Mouse (Mus musculus): ENCODE results near the gene Ttc12. TPM values are rescaled to one million over a fixed set of nuclear protein-coding genes. Genes with fewer than 3 reads are reported as not detected.

Ttc12 gene
- polyA plus RNA-seq, 1 experiment = not detected

DNA sequence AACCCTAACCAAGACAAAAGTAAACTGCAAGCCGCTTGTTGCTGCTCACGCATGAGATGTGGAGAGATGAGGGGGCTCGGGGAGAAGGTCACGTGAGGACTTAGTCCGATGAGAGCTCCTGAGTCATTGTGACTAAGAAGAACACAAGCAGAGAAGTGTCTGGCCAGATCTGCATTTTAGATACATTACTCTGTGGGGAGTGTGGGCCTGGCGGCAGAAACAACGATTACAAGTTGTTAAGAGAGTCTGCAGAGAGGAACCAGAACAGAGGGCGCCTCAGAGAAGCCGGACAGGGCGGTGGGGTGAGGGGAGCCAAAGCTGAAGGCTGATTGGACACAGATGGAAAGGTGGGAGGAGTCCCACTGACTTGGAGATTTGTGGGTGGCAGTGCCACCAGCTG, 2.7 kb downstream of the Ttc12 start:
- Histone ChIP-seq H3K9me3 (ENCODE audit: control insufficient read depth, low read length) (no peaks in the 10 kb centered on the region), H3K4me1 (ENCODE audit: control insufficient read depth) (peaks cover 10% of the 10 kb centered on the region), H3K36me3 (ENCODE audit: control insufficient read depth) (no peaks in the 10 kb centered on the region), H3K4me3 (replicated peaks) (no peak overlapping the region), H3K27me3 (ENCODE audit: control insufficient read depth) (peaks cover 4% of the 10 kb centered on the region)
- TF ChIP-seq TAL1 (IDR thresholded peaks at IDR 0.05; ENCODE audit: low read length) = no peak
- no peak for TF ChIP-seq GATA1 (IDR thresholded peaks at IDR 0.05; ENCODE audit: low read length)

DNA sequence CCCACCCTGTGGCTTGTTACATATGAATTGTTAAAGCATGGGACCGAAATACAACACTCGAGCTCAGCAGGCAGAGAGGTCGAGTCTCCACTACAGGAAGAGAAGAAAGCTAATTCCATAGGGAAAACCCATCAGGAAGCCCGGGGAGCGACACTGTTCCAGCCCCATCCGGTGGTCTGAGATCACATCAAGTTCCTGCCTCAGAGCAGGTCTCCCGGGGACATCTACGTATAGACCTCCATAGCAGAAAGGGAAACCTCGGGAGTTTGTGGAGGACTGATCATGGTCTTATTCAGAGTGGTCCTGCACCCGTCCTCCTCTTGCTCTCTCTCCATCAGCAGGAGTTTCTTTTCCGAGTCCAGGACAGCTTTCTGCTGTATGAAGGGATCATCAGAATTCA, 13.9 kb downstream of the Ttc12 start:
- Histone ChIP-seq H3K4me3 (replicated peaks) (no peak overlapping the region), H3K36me3 (ENCODE audit: control insufficient read depth) (no peaks in the 10 kb centered on the region), H3K27me3 (ENCODE audit: control insufficient read depth) (no peaks in the 10 kb centered on the region), H3K9me3 (ENCODE audit: control insufficient read depth, low read length) (no peaks in the 10 kb centered on the region), H3K4me1 (ENCODE audit: control insufficient read depth) (no peaks in the 10 kb centered on the region)
- TF ChIP-seq TAL1 (IDR thresholded peaks at IDR 0.05; ENCODE audit: low read length) (no peak), GATA1 (IDR thresholded peaks at IDR 0.05; ENCODE audit: low read length) (no peak)

DNA sequence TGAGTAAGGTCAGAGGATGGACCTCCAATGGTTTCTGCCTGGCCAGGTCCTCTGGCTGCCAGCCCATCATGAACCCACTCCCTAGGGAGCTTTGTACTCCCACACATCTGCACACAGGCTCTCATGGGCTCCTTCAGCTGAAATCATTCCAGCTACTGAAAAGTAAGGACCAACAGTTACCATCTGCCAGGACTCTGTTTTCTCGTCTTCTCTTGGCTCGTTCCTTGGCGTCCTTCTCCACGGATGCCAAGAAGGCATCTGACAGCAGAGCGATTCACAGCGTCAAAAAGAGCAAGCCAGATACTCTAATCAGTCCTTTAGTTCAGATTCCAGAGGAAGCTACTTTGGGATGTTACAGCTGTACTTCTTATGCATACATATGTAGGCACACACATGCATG, 15.1 kb downstream of the Ttc12 start:
- Histone ChIP-seq H3K9me3 (ENCODE audit: control insufficient read depth, low read length) (no peaks in the 10 kb centered on the region), H3K27me3 (ENCODE audit: control insufficient read depth) (no peaks in the 10 kb centered on the region), H3K4me3 (replicated peaks) (no peak overlapping the region), H3K4me1 (ENCODE audit: control insufficient read depth) (no peaks in the 10 kb centered on the region), H3K36me3 (ENCODE audit: control insufficient read depth) (no peaks in the 10 kb centered on the region)
- no peak for TF ChIP-seq GATA1 (IDR thresholded peaks at IDR 0.05; ENCODE audit: low read length)
- TF ChIP-seq TAL1 (IDR thresholded peaks at IDR 0.05; ENCODE audit: low read length) = no peak

DNA sequence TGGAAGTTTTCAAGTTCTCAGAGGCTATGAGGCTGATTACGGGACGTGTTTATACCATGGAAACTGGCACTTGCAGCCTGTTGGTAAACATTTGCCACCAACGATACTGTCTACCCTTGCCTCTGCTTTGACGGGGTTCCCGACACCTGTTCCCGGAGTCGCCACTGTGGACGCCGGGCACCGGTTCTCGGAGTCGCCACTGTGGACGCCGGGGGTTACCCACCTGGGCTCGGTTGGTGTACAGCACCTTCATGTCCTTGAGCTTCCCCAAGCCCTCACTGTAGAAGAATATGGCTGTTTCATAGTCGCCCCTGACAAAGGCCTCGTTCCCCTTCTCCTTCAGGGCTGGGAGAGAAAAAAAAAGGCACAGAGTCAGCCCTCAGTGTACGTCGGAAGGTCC, 16.0 kb downstream of the Ttc12 start:
- H3K4me3 ChIP-seq (replicated peaks) = no peak overlapping the region
- H3K4me1 ChIP-seq (ENCODE audit: control insufficient read depth) = no peaks in the 10 kb centered on the region
- H3K36me3 ChIP-seq (ENCODE audit: control insufficient read depth) = no peaks in the 10 kb centered on the region
- TF ChIP-seq TAL1 (IDR thresholded peaks at IDR 0.05; ENCODE audit: low read length) (no peak), GATA1 (IDR thresholded peaks at IDR 0.05; ENCODE audit: low read length) (no peak)
- no peaks in the 10 kb centered on the region for H3K27me3 ChIP-seq (ENCODE audit: control insufficient read depth)
- H3K9me3 ChIP-seq (ENCODE audit: control insufficient read depth, low read length) = no peaks in the 10 kb centered on the region

DNA sequence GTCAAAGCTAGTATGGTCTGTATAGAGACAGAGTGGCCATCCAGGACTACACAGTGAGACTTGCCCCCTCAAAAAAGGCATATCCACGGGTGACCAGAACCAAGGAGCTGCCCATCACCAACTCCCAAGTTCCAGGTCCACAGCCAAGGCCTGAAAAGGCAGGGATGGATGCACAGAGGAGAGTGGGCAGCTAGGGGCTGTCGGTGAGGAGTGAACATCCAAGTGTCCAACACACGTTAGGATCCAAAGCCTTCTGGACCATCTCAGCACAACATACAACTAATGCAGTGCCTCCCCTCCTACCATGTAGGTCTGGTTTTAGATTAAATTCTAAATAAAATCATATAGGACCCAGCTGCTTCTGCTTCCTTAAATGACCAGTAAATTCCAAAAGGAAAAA, 29.9 kb downstream of the Ttc12 start:
- Histone ChIP-seq H3K4me3 (replicated peaks) (no peak overlapping the region), H3K27me3 (ENCODE audit: control insufficient read depth) (no peaks in the 10 kb centered on the region), H3K4me1 (ENCODE audit: control insufficient read depth) (no peaks in the 10 kb centered on the region), H3K36me3 (ENCODE audit: control insufficient read depth) (no peaks in the 10 kb centered on the region), H3K9me3 (ENCODE audit: control insufficient read depth, low read length) (peaks cover 7% of the 10 kb centered on the region)
- TF ChIP-seq GATA1 (IDR thresholded peaks at IDR 0.05; ENCODE audit: low read length) (no peak), TAL1 (IDR thresholded peaks at IDR 0.05; ENCODE audit: low read length) (no peak)

DNA sequence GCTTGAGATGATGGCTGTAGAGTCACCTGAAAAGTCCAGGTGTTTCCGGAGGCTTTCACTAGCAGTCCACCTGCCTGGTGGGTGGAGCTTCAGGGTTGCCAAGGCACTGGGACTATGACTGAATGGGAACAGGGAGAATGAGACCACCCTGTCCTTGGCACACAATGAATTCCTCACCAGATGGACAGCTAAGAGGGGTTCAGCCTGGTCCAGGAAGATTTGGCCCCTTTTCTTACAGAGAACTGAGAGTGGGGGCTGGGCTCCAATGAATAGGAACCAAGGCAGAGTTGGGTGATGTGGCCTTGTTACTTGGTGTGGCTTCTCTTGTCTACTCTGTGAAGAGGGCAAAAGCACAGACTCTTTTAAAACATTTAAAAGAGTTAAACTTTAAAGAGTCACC, 33.6 kb downstream of the Ttc12 start:
- Histone ChIP-seq H3K4me1 (ENCODE audit: control insufficient read depth) (no peaks in the 10 kb centered on the region), H3K9me3 (ENCODE audit: control insufficient read depth, low read length) (peaks cover 7% of the 10 kb centered on the region), H3K27me3 (ENCODE audit: control insufficient read depth) (no peaks in the 10 kb centered on the region), H3K4me3 (replicated peaks) (no peak overlapping the region), H3K36me3 (ENCODE audit: control insufficient read depth) (no peaks in the 10 kb centered on the region)
- TF ChIP-seq TAL1 (IDR thresholded peaks at IDR 0.05; ENCODE audit: low read length) = no peak
- TF ChIP-seq GATA1 (IDR thresholded peaks at IDR 0.05; ENCODE audit: low read length) = no peak

DNA sequence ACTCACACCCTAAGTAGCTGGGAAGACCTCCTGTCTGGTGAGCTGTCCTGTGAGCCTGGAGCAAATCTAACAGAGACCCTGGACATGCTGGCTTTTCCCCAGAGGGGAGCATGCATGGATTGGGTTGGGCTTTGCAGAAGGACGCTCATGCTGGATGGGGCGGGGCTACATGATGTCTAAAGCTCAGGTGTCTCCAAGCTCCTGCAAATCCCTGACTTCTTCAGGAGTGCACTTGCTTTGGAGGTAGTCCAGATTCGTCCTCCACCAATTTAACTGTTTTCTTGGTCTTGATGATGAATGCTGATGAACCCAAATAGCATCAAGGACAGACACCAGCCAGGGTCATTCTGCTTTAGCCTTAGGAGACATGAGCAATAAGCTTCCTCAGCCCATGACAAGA, 35.5 kb downstream of the Ttc12 start:
- peaks cover 7% of the 10 kb centered on the region for H3K9me3 ChIP-seq (ENCODE audit: control insufficient read depth, low read length)
- no peak overlapping the region for H3K4me3 ChIP-seq (replicated peaks)
- no peaks in the 10 kb centered on the region for H3K4me1 ChIP-seq (ENCODE audit: control insufficient read depth)
- no peaks in the 10 kb centered on the region for H3K27me3 ChIP-seq (ENCODE audit: control insufficient read depth)
- TF ChIP-seq TAL1 (IDR thresholded peaks at IDR 0.05; ENCODE audit: low read length) (no peak), GATA1 (IDR thresholded peaks at IDR 0.05; ENCODE audit: low read length) (no peak)
- H3K36me3 ChIP-seq (ENCODE audit: control insufficient read depth) = no peaks in the 10 kb centered on the region

DNA sequence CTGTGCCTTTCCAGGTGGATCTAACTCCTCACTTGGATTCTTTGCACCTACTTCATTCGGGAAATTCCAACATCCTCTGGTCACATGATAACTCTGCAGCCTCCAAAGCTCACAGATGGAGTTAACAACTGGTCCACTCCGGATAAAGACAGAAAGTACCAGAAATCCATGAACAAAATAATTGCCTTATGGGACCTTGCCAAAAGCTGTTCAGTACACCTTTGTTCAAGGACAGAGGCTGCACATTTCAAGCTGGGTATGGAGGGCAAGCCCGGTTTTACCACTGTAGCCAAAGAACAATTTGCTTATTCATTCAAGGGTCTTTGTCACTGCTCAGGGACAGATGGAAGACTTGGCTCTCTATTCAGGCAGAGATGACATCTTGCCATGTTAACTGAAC, 43.4 kb downstream of the Ttc12 start:
- Histone ChIP-seq H3K4me3 (replicated peaks) (no peak overlapping the region), H3K4me1 (ENCODE audit: control insufficient read depth) (no peaks in the 10 kb centered on the region), H3K27me3 (ENCODE audit: control insufficient read depth) (no peaks in the 10 kb centered on the region), H3K9me3 (ENCODE audit: control insufficient read depth, low read length) (no peaks in the 10 kb centered on the region), H3K36me3 (ENCODE audit: control insufficient read depth) (no peaks in the 10 kb centered on the region)
- no peak for TF ChIP-seq GATA1 (IDR thresholded peaks at IDR 0.05; ENCODE audit: low read length)
- TF ChIP-seq TAL1 (IDR thresholded peaks at IDR 0.05; ENCODE audit: low read length) = no peak

DNA sequence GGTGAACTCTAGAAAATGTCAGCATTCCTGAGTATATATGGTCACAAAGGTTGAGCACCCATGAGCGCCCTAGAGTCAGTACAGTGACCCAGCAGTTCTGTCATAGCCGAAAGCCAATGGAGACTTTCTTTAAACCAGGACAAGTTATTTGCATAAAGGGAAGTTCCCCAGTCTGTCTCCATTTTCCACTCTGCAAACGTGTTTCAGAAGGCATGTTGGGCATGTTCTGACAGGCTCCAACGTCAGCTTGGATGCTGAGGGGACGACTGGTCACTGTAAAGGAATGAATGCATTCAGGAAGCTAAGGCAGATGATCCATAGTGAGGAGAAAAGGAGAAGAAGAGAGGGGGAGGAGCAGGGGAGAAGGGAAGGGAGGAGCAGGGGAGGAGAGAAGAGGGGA, 58.5 kb downstream of the Ttc12 start:
- H3K27me3 ChIP-seq (ENCODE audit: control insufficient read depth) = no peaks in the 10 kb centered on the region
- H3K4me1 ChIP-seq (ENCODE audit: control insufficient read depth) = no peaks in the 10 kb centered on the region
- H3K9me3 ChIP-seq (ENCODE audit: control insufficient read depth, low read length) = no peaks in the 10 kb centered on the region
- no peak overlapping the region for H3K4me3 ChIP-seq (replicated peaks)
- TF ChIP-seq GATA1 (IDR thresholded peaks at IDR 0.05; ENCODE audit: low read length) = no peak
- no peak for TF ChIP-seq TAL1 (IDR thresholded peaks at IDR 0.05; ENCODE audit: low read length)
- no peaks in the 10 kb centered on the region for H3K36me3 ChIP-seq (ENCODE audit: control insufficient read depth)

DNA sequence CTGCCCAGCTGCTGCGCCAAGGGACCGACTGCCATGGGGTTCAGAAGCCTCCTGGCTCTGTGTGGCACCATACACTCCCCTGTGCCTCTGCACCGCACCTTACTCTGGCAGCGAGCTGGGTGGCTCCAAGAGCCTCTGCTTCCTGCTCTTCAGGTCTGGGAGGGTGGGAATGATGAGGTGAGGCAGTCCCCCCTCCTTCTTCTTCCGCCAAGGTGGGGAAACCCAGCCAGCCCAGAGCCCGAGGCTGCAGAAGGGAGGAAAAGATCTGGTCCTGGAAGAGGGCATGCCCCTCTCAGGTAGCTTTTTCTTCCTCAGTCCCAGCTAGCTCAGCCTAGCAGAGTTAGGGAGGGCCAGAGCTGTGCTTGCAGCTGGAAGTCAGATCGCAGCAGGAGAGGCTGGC, 59.1 kb downstream of the Ttc12 start, which contains the start of gene Ankk1:
TSS of gene Ankk1 (minus strand) at position 101 of the 400 bp plus-strand sequence.
- Histone ChIP-seq H3K27me3 (ENCODE audit: control insufficient read depth) (no peaks in the 10 kb centered on the region), H3K36me3 (ENCODE audit: control insufficient read depth) (no peaks in the 10 kb centered on the region), H3K4me3 (replicated peaks) (no peak within 1 kb of the TSS), H3K9me3 (ENCODE audit: control insufficient read depth, low read length) (no peaks in the 10 kb centered on the region), H3K4me1 (ENCODE audit: control insufficient read depth) (no peaks in the 10 kb centered on the region)
- TF ChIP-seq TAL1 (IDR thresholded peaks at IDR 0.05; ENCODE audit: low read length) = no peak
- TF ChIP-seq GATA1 (IDR thresholded peaks at IDR 0.05; ENCODE audit: low read length) = no peak

Measured in erythroblast, embryonic 14.5 days (primary cell).